Mouse (Mus musculus): ENCODE measurements around the gene Gm21858.
"Not testable (repeated sequence)": the region's sequence is repeated elsewhere in the genome, so short reads cannot be mapped to it uniquely, and the experiment has no call there.

Gm21858 gene

DNA sequence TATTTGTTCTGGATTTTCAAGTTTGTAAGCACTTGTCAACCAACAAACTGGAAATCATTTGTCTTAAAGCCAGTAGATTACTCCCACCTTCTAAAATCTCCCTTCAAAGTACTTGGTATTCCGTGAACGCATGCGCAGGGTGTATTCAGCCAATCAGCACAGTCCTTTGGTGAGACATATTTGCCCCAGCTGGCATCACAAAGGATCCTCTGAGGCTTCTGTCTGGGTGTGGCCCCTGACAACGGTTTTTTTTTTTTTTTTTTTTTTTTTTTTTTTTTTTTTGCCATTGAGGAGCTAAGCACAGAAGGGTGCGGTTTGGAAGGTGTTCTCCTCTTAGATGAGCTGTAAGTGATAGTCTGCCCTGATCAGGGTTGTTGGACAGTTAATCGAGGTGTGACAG is at the start of gene Gm21858:
Gene Gm21858 (plus strand): TSS at position 301 of the 400 bp plus-strand sequence.
- DNase-seq (ENCODE audit: low read depth, low spot score): not testable (repeated sequence)

Measured in 3T3-L1 (cell line).